Mouse (Mus musculus) bone marrow, adult 2 months (tissue): ENCODE data around the gene Bicral. TPM values are rescaled to one million over a fixed set of nuclear protein-coding genes. Genes with fewer than 3 reads are reported as not detected.
"Not testable (repeated sequence)": the region's sequence is repeated elsewhere in the genome, so short reads cannot be mapped to it uniquely, and the experiment has no call there.

ENCODE experiments used
- H3K27ac ChIP-seq: fragments of 200-500 bp; 2 replicates; pipeline ENCODE4 v1.5.1; 2012; ENCODE audit warnings: low read depth, mild to moderate bottlenecking, control low read depth, inconsistent platforms, low read length; ENCODE audit not compliant: control insufficient read depth, poor library complexity, insufficient read depth
- H3K4me1 ChIP-seq: fragments of 200-500 bp; 2 replicates; pipeline ENCODE4 v1.6.1; 2011; ENCODE audit warnings: low read length; ENCODE audit not compliant: control insufficient read depth, insufficient read depth
- H3K4me3 ChIP-seq: fragments of 200-500 bp; replicated peaks from 2 replicates; pipeline ENCODE3; 2011; ENCODE audit warnings: mild to moderate bottlenecking, low read depth, low read length, control low read depth; ENCODE audit not compliant: control insufficient read depth
- CTCF ChIP-seq: fragments of 200-500 bp; IDR thresholded peaks from 2 replicates; pipeline ENCODE4 v1.5.1; 2011; ENCODE audit warnings: low read length, control low read depth; ENCODE audit not compliant: control insufficient read depth, insufficient read depth
- POLR2A ChIP-seq: fragments of 200-500 bp; IDR thresholded peaks from 2 replicates; pipeline ENCODE4 v1.6.1; 2011; ENCODE audit warnings: low read depth, mild to moderate bottlenecking, control low read depth, low read length, borderline replicate concordance; ENCODE audit not compliant: control insufficient read depth
- WGBS: fragments of 180-500 bp; shearing (Covaris S2); methylation state at CpG from one replicate; pipeline ENCODE4 v1.1.7; 2018; 5-methylcytosine and 5-hydroxymethylcytosine counted together
- polyA plus RNA-seq: library from polyadenylated mRNA; stranded (reverse); fragments of >200 nt; gene quantifications from 2 replicates; pipeline ENCODE4 v1.2.4, GENCODE M21; 2011; ENCODE audit warnings: low replicate concordance; ENCODE audit not compliant: missing spikeins, insufficient read depth, insufficient read length

The Bicral gene
- polyA plus RNA-seq, 1 experiment, result 16.0 TPM

DNA sequence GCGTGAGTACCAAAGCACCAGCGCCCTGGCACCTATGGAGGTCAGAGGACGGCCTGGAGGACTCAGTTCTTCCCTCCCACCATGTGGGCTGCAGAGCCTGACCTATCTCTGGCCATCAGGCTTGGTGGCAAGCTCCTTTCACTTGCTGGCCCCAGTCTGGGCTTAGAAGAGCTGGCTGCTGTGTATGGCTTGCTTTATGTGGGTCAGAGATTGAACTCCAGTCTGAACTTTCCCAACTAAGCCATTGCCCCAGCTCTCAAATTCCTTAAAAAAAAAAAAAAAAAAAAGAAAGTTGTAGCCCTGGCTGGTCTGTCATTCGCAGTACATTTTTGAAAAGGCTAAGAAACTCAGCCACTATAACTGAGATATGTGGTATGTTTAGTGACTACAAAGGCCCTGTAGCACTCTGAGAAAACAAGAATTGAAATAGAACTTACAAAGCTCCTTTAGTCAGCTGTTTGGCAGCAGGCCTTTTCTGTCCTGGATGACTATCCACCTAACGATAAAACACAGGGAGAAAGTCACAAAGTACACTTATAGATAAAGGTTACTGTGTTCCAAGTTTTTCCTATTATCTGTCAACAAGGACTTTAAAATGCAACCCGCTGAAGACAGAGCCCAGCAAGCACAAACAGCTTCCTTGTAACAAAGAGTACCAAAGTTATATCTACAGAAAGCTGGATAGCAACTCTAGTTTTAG, 49.0 kb downstream of the Bicral start:
- Histone ChIP-seq H3K27ac (no peak overlapping the region), H3K4me1 (no peaks in the 10 kb centered on the region), H3K4me3 (no peak overlapping the region)
- 81% methylated on average over 6 of the region's 6 CpGs for WGBS
- TF ChIP-seq POLR2A, result no peak
- TF ChIP-seq CTCF, result no peak

- TF ChIP-seq POLR2A (no peak), CTCF (no peak)
- no peaks in the 10 kb centered on the region for H3K4me1 ChIP-seq
- no peak overlapping the region for H3K27ac ChIP-seq
- H3K4me3 ChIP-seq, result no peak overlapping the region
- 92% methylated on average over 10 of the region's 10 CpGs for WGBS
Observed at GRCm38 (mm10) chr17:46808376-46808775, 49.9 kb downstream of the Bicral start.

GRCm38 (mm10) chr17:46801761-46802160, 56.5 kb downstream of the Bicral start:
- H3K4me1 ChIP-seq, result peaks cover 1% of the 10 kb centered on the region; the same call in 1 of the 2 replicates
- no peak for TF ChIP-seq POLR2A
- TF ChIP-seq CTCF, result no peak
- H3K27ac ChIP-seq, result no peak overlapping the region
- 76% methylated on average over 6 of the region's 6 CpGs for WGBS
- no peak overlapping the region for H3K4me3 ChIP-seq

DNA sequence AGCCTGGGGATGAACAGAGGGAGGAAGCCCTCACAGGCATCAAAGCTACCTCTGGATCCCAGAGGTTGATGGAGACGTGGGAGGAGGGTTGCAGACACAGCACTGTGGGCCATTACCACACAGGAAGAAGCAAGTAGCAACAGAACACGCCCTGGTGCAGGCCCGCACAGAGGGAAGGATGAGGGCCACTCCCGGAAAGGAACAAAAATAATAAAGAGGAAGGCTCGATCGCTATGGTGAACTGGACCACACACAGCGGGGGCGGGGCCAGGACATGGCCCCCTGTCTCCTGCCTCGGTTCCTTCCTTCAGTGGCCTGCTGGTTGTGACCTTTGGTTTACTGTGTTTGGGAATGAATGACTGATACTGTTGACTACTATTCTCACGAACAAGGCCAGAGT, 58.6 kb downstream of the Bicral start:
- peak overlapping the region; percentile 16; the same call in 1 of the 2 replicates for H3K27ac ChIP-seq
- WGBS, result 38% methylated on average over 10 of the region's 10 CpGs
- peaks cover 3% of the 10 kb centered on the region for H3K4me1 ChIP-seq
- no peak overlapping the region for H3K4me3 ChIP-seq
- TF ChIP-seq POLR2A, result no peak
- no peak for TF ChIP-seq CTCF

GRCm38 (mm10) chr17:46797386-46797785, 60.9 kb downstream of the Bicral start:
- Histone ChIP-seq H3K4me1 (peaks cover 3% of the 10 kb centered on the region), H3K27ac (no peak overlapping the region), H3K4me3 (no peak overlapping the region)
- 93% methylated on average over 8 of the region's 8 CpGs for whole genome bisulfite sequencing
- TF ChIP-seq CTCF (no peak), POLR2A (no peak)

GRCm38 (mm10) chr17:46796743-46797142, 61.5 kb downstream of the Bicral start:
- Histone ChIP-seq H3K27ac (no peak overlapping the region), H3K4me1 (peaks cover 3% of the 10 kb centered on the region), H3K4me3 (no peak overlapping the region)
- WGBS, result 89% methylated on average over 4 of the region's 4 CpGs
- TF ChIP-seq POLR2A (no peak), CTCF (no peak)

- Histone ChIP-seq H3K4me1 (peaks cover 1% of the 10 kb centered on the region), H3K4me3 (no peak overlapping the region), H3K27ac (no peak overlapping the region)
- TF ChIP-seq POLR2A (no peak), CTCF (no peak)
- WGBS, result 62% methylated on average over 2 of the region's 2 CpGs
Observed at GRCm38 (mm10) chr17:46792963-46793362, 65.3 kb downstream of the Bicral start.

GRCm38 (mm10) chr17:46787974-46788373, 70.3 kb downstream of the Bicral start:
- not testable (repeated sequence) for H3K4me3 ChIP-seq, H3K4me1 ChIP-seq, H3K27ac ChIP-seq
- WGBS, result 78% methylated on average over 2 of the region's 2 CpGs

- WGBS, result 66% methylated on average over 5 of the region's 5 CpGs
- Histone ChIP-seq H3K4me1 (no peaks in the 10 kb centered on the region), H3K27ac (no peak overlapping the region), H3K4me3 (no peak overlapping the region)
- TF ChIP-seq CTCF, result no peak
- no peak for TF ChIP-seq POLR2A
Observed at GRCm38 (mm10) chr17:46786952-46787351, 71.3 kb downstream of the Bicral start.
